Mouse (Mus musculus) forebrain, embryonic 12.5 days (tissue): ENCODE data around the gene Utrn. TPM values are rescaled to one million over a fixed set of nuclear protein-coding genes. Genes with fewer than 3 reads are reported as not detected.

Experiments
- ATAC-seq: fragments of 200-750 bp; cut with Nextera tagmentation; 2 replicates; pipeline ENCODE4 v1.8.0; 2017; ENCODE audit warnings: moderate TSS enrichment; ENCODE audit not compliant: low FRiP score
- H3K27ac ChIP-seq: fragments of 300-500 bp; sonication (generic); 2 replicates; pipeline ENCODE4 v1.5.1; 2016; ENCODE audit warnings: mild to moderate bottlenecking
- H3K27me3 ChIP-seq: fragments of 300-500 bp; sonication (generic); 2 replicates; pipeline ENCODE4 v1.6.1; 2016; ENCODE audit warnings: mild to moderate bottlenecking
- H3K36me3 ChIP-seq: fragments of 300-500 bp; sonication (generic); replicated peaks from 2 replicates; pipeline ENCODE4 v1.6.1; 2016; ENCODE audit warnings: mild to moderate bottlenecking
- H3K4me1 ChIP-seq: fragments of 300-500 bp; sonication (generic); 2 replicates; pipeline ENCODE4 v1.6.1; 2016
- H3K4me2 ChIP-seq: fragments of 300-500 bp; sonication (generic); 2 replicates; pipeline ENCODE4 v1.6.1; 2016; ENCODE audit warnings: mild to moderate bottlenecking, moderate library complexity
- H3K4me3 ChIP-seq: fragments of 300-500 bp; sonication (generic); replicated peaks from 2 replicates; pipeline ENCODE4 v1.5.1; 2016; ENCODE audit warnings: mild to moderate bottlenecking
- H3K9ac ChIP-seq: fragments of 300-500 bp; sonication (generic); 2 replicates; pipeline ENCODE4 v1.6.1; 2016; ENCODE audit warnings: mild to moderate bottlenecking
- H3K9me3 ChIP-seq: fragments of 300-500 bp; sonication (generic); 2 replicates; pipeline ENCODE4 v1.6.1; 2016
- WGBS: fragments of 180-500 bp; shearing (Covaris S2); methylation state at CpG from one replicate; pipeline ENCODE4 v1.1.7; 2016; 5-methylcytosine and 5-hydroxymethylcytosine counted together
- polyA plus RNA-seq: library from polyadenylated mRNA; unstranded; fragments of >200 nt; fragmentation: Nextera tagmentation; extraction: Ambion mirVana; gene quantifications from 2 replicates; pipeline ENCODE4 v1.2.1, GENCODE M21; 2016

The Utrn gene
- polyA plus RNA-seq, 1 experiment from 2014 or later, result 34.3 TPM

- Histone ChIP-seq H3K4me2 (no peak overlapping the region), H3K27ac (no peak overlapping the region), H3K36me3 (no peaks in the 10 kb centered on the region), H3K9ac (no peak overlapping the region), H3K9me3 (no peaks in the 10 kb centered on the region), H3K4me1 (no peaks in the 10 kb centered on the region), H3K4me3 (no peak overlapping the region), H3K27me3 (no peaks in the 10 kb centered on the region)
- WGBS, result 89% methylated on average over 15 of the region's 15 CpGs
- ATAC-seq, result no peak
Observed at GRCm38 (mm10) chr10:12823437-12824219, 45.5 kb downstream of the Utrn start.

GRCm38 (mm10) chr10:12820978-12821735 lies 48.0 kb downstream of the Utrn start:
- no peak for ATAC-seq
- Histone ChIP-seq H3K4me2 (no peak overlapping the region), H3K4me1 (peaks cover 9% of the 10 kb centered on the region; the same call in 1 of the 2 replicates), H3K9ac (no peak overlapping the region), H3K27me3 (no peaks in the 10 kb centered on the region), H3K9me3 (no peaks in the 10 kb centered on the region), H3K27ac (no peak overlapping the region), H3K4me3 (no peak overlapping the region), H3K36me3 (no peaks in the 10 kb centered on the region)
- WGBS, result 92% methylated on average over 13 of the region's 13 CpGs

DNA sequence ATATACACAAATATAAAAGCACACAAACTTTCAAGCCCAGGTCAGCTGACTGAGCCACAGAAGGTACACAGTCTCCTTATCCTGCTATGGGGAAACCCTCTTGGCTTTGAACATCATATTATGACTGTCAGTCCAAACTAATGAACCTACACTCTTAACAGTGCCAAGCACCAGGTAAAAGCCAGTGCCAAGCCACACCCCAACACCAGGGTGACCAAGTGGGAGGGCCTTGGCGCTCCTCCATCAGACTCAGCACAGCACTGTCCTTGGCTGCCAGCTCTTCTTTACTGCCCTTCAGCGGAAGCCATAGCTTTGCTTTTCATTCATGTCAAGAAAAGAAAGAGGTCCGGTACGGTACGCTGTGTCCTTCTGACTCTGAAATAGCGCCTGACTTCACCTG lies 51.8 kb downstream of the Utrn start:
- Histone ChIP-seq H3K4me2 (no peak overlapping the region), H3K4me1 (peaks cover 13% of the 10 kb centered on the region), H3K27me3 (no peaks in the 10 kb centered on the region), H3K4me3 (no peak overlapping the region), H3K9me3 (no peaks in the 10 kb centered on the region), H3K36me3 (no peaks in the 10 kb centered on the region), H3K27ac (no peak overlapping the region), H3K9ac (no peak overlapping the region)
- ATAC-seq, result peak; percentile 53; the same call in 1 of the 2 replicates
- 92% methylated on average over 6 of the region's 6 CpGs for WGBS

GRCm38 (mm10) chr10:12816530-12816929 lies 52.6 kb downstream of the Utrn start:
- Histone ChIP-seq H3K36me3 (no peaks in the 10 kb centered on the region), H3K9me3 (no peaks in the 10 kb centered on the region), H3K9ac (no peak overlapping the region), H3K4me3 (no peak overlapping the region), H3K27me3 (no peaks in the 10 kb centered on the region), H3K4me1 (peaks cover 13% of the 10 kb centered on the region), H3K27ac (no peak overlapping the region), H3K4me2 (no peak overlapping the region)
- no peak for ATAC-seq
- WGBS, result 86% methylated on average over 6 of the region's 6 CpGs

- Histone ChIP-seq H3K4me1 (peaks cover 13% of the 10 kb centered on the region), H3K27ac (no peak overlapping the region), H3K27me3 (no peaks in the 10 kb centered on the region), H3K36me3 (no peaks in the 10 kb centered on the region), H3K4me3 (no peak overlapping the region), H3K9me3 (no peaks in the 10 kb centered on the region), H3K9ac (no peak overlapping the region), H3K4me2 (no peak overlapping the region)
- WGBS, result 91% methylated on average over 7 of the region's 7 CpGs
- ATAC-seq, result no peak
Observed at GRCm38 (mm10) chr10:12814411-12814810, 54.8 kb downstream of the Utrn start.

DNA sequence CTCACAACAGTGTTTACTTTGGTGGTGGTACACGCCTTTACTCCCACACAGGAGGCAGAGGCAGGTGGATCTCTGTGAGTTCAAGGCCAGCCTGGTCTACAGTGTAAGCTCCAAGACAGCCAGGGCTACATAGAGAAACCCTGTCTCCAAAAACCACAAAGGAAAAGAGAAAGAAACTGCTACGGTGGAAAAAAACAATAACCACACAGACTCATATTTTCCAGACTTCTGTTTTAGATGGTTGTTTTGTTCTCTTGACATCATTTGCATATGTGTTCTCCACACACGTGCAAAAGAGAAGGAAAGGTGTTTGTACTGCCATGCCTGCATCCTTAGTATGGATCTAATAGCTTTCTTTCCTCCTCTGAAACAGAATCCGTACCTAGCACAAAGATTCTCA lies 55.3 kb downstream of the Utrn start:
- WGBS, result 84% methylated on average over 4 of the region's 4 CpGs
- no peaks in the 10 kb centered on the region for H3K36me3 ChIP-seq
- no peak overlapping the region for H3K4me3 ChIP-seq
- H3K27ac ChIP-seq, result no peak overlapping the region
- no peak overlapping the region for H3K4me2 ChIP-seq
- peaks cover 13% of the 10 kb centered on the region for H3K4me1 ChIP-seq
- ATAC-seq, result no peak
- no peaks in the 10 kb centered on the region for H3K9me3 ChIP-seq
- H3K9ac ChIP-seq, result no peak overlapping the region
- no peaks in the 10 kb centered on the region for H3K27me3 ChIP-seq

- H3K27me3 ChIP-seq, result no peaks in the 10 kb centered on the region
- no peaks in the 10 kb centered on the region for H3K36me3 ChIP-seq
- ATAC-seq, result no peak
- no peak overlapping the region for H3K9ac ChIP-seq
- no peak overlapping the region for H3K4me3 ChIP-seq
- H3K4me2 ChIP-seq, result no peak overlapping the region
- 0 out of 2 replicates have a peak overlapping the region, but pooled peaks have one; percentile 36 for H3K27ac ChIP-seq
- no peaks in the 10 kb centered on the region for H3K9me3 ChIP-seq
- 79% methylated on average over 12 of the region's 12 CpGs for WGBS
- peaks cover 13% of the 10 kb centered on the region for H3K4me1 ChIP-seq
Observed at GRCm38 (mm10) chr10:12813211-12813811, 55.9 kb downstream of the Utrn start.

GRCm38 (mm10) chr10:12812680-12813079 lies 56.5 kb downstream of the Utrn start:
- H3K4me2 ChIP-seq, result no peak overlapping the region
- H3K9ac ChIP-seq, result no peak overlapping the region
- WGBS, result 88% methylated on average over 5 of the region's 5 CpGs
- no peaks in the 10 kb centered on the region for H3K36me3 ChIP-seq
- no peaks in the 10 kb centered on the region for H3K27me3 ChIP-seq
- ATAC-seq, result no peak
- no peak overlapping the region for H3K27ac ChIP-seq
- H3K9me3 ChIP-seq, result no peaks in the 10 kb centered on the region
- H3K4me1 ChIP-seq, result peaks cover 13% of the 10 kb centered on the region
- no peak overlapping the region for H3K4me3 ChIP-seq

GRCm38 (mm10) chr10:12810816-12811215 lies 58.3 kb downstream of the Utrn start:
- WGBS, result 75% methylated on average over 2 of the region's 2 CpGs
- ATAC-seq, result no peak

GRCm38 (mm10) chr10:12809702-12810101 lies 59.5 kb downstream of the Utrn start:
- Histone ChIP-seq H3K27me3 (no peaks in the 10 kb centered on the region), H3K9ac (no peak overlapping the region), H3K4me2 (no peak overlapping the region), H3K4me1 (peaks cover 7% of the 10 kb centered on the region; the same call in 1 of the 2 replicates), H3K36me3 (no peaks in the 10 kb centered on the region), H3K9me3 (no peaks in the 10 kb centered on the region), H3K4me3 (no peak overlapping the region), H3K27ac (no peak overlapping the region)
- no peak for ATAC-seq
- WGBS, result 90% methylated on average over 3 of the region's 3 CpGs

More at GRCm38 (mm10) chr10:12810816-12811215, 58.3 kb downstream of the Utrn start:
- Histone ChIP-seq H3K4me2 (no peak overlapping the region), H3K9me3 (no peaks in the 10 kb centered on the region), H3K4me3 (no peak overlapping the region), H3K27ac (no peak overlapping the region), H3K36me3 (no peaks in the 10 kb centered on the region), H3K27me3 (no peaks in the 10 kb centered on the region), H3K9ac (no peak overlapping the region), H3K4me1 (peaks cover 8% of the 10 kb centered on the region; the same call in 1 of the 2 replicates)

GRCm38 (mm10) chr10:12808467-12808866 lies 60.7 kb downstream of the Utrn start:
- Histone ChIP-seq H3K27ac (no peak overlapping the region), H3K4me3 (no peak overlapping the region), H3K9ac (no peak overlapping the region), H3K36me3 (no peaks in the 10 kb centered on the region), H3K27me3 (no peaks in the 10 kb centered on the region), H3K4me2 (no peak overlapping the region), H3K9me3 (no peaks in the 10 kb centered on the region), H3K4me1 (peaks cover 7% of the 10 kb centered on the region; the same call in 1 of the 2 replicates)
- no peak for ATAC-seq
- 86% methylated on average over 4 of the region's 4 CpGs for WGBS

- H3K4me2 ChIP-seq, result no peak overlapping the region
- H3K27ac ChIP-seq, result no peak overlapping the region
- no peak for ATAC-seq
- H3K4me1 ChIP-seq, result peaks cover 7% of the 10 kb centered on the region; the same call in 1 of the 2 replicates
- H3K27me3 ChIP-seq, result no peaks in the 10 kb centered on the region
- no peaks in the 10 kb centered on the region for H3K36me3 ChIP-seq
- no peak overlapping the region for H3K4me3 ChIP-seq
- 90% methylated on average over 9 of the region's 9 CpGs for WGBS
- H3K9me3 ChIP-seq, result no peaks in the 10 kb centered on the region
- no peak overlapping the region for H3K9ac ChIP-seq
Observed at GRCm38 (mm10) chr10:12807706-12808105, 61.5 kb downstream of the Utrn start.
